Mouse (Mus musculus) embryonic facial prominence, embryonic 13.5 days (tissue): ENCODE measurements around the gene Dhx15. TPM values are rescaled to one million over a fixed set of nuclear protein-coding genes. Genes with fewer than 3 reads are reported as not detected.
"Not testable (repeated sequence)": the region's sequence is repeated elsewhere in the genome, so short reads cannot be mapped to it uniquely, and the experiment has no call there.

Experiments
- ATAC-seq: fragments of 200-750 bp; cut with Nextera tagmentation; 2 replicates; pipeline ENCODE4 v1.8.0; 2017; ENCODE audit warnings: low read depth; ENCODE audit not compliant: insufficient number of reproducible peaks, insufficient read depth, low FRiP score, low TSS enrichment
- H3K27ac ChIP-seq: fragments of 300-500 bp; sonication (generic); 2 replicates; pipeline ENCODE4 v1.5.1; 2015; ENCODE audit warnings: moderate library complexity, mild to moderate bottlenecking, inconsistent platforms
- H3K27me3 ChIP-seq: fragments of 300-500 bp; sonication (generic); 2 replicates; pipeline ENCODE4 v1.6.1; 2015; ENCODE audit warnings: mild to moderate bottlenecking, inconsistent platforms
- H3K36me3 ChIP-seq: fragments of 300-500 bp; sonication (generic); 2 replicates; pipeline ENCODE4 v1.6.1; 2015; ENCODE audit warnings: mild to moderate bottlenecking, inconsistent platforms
- H3K4me1 ChIP-seq: fragments of 300-500 bp; sonication (generic); 2 replicates; pipeline ENCODE4 v1.6.1; 2015; ENCODE audit warnings: inconsistent platforms
- H3K4me2 ChIP-seq: fragments of 300-500 bp; sonication (generic); 2 replicates; pipeline ENCODE4 v1.6.1; 2015; ENCODE audit warnings: moderate library complexity, mild to moderate bottlenecking, inconsistent platforms
- H3K4me3 ChIP-seq: fragments of 300-500 bp; sonication (generic); 2 replicates; pipeline ENCODE4 v1.5.1; 2015; ENCODE audit warnings: mild to moderate bottlenecking, inconsistent platforms
- H3K9ac ChIP-seq: fragments of 300-500 bp; sonication (generic); 2 replicates; pipeline ENCODE4 v1.6.1; 2015; ENCODE audit warnings: mild to moderate bottlenecking, inconsistent platforms
- H3K9me3 ChIP-seq: fragments of 300-500 bp; sonication (generic); 2 replicates; pipeline ENCODE4 v1.6.1; 2016; ENCODE audit warnings: inconsistent platforms
- WGBS: fragments of 180-500 bp; shearing (Covaris S2); methylation state at CpG from one replicate; pipeline ENCODE4 v1.1.7; 2015; ENCODE audit warnings: mixed read lengths; 5-methylcytosine and 5-hydroxymethylcytosine counted together
- polyA plus RNA-seq: library from polyadenylated mRNA; unstranded; fragments of >200 nt; fragmentation: Nextera tagmentation; extraction: Ambion mirVana; gene quantifications from 2 replicates; pipeline ENCODE4 v1.2.1, GENCODE M21; 2015

The Dhx15 gene
- polyA plus RNA-seq = 176 and 178 TPM in 2 replicates

DNA sequence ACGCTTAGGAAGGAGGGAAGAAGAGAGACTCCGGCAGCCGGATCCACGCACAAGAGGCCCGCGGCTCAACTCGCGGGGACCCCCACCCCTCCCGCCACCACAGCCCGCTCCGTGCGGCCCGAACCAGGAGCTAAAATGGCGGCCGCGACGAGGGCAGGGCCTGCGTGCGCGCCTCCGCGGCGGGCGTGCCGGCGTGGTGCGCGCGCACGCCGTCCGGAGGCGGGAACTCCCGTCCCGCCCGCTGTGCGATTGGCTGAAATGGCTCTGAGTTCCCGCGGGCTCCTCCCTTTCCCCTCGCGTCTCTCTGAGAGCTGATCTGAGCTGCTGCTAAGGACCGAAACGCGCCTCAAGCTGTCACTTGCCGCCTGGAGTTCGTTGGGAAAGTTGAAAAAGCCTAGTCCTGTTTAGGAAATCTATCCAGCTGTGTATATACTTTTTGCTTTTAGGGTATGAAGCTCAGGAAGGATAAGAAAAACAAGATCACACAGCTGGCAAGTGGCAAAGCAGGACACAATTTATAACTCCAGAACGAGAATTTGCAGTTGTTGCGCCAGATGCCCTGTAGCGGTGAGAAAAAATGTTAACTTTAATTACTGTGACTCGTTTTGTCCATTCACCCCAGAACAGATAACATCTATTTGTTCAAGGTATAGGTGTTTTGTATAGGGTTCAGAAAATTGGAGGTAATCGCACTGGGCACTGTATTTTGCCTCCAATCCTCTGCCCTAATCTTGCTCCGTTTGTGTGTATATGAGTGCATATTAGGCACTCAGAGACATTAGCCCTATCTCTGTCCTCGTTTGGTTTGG, at the start of gene Dhx15:
TSS of gene Dhx15 (minus strand) at position 144 of the 809 bp plus-strand sequence.
- Histone ChIP-seq H3K4me3 (peak within 1 kb of the TSS; percentile 97), H3K4me1 (peaks cover 24% of the 10 kb centered on the region), H3K27ac (peak within 1 kb of the TSS; percentile 96), H3K4me2 (peak within 1 kb of the TSS; percentile 76), H3K27me3 (no peaks in the 10 kb centered on the region), H3K36me3 (no peaks in the 10 kb centered on the region), H3K9me3 (no peaks in the 10 kb centered on the region), H3K9ac (peak within 1 kb of the TSS; percentile 99)
- WGBS = 2% methylated on average over 52 of the region's 53 CpGs
- ATAC-seq = peak; percentile 91

DNA sequence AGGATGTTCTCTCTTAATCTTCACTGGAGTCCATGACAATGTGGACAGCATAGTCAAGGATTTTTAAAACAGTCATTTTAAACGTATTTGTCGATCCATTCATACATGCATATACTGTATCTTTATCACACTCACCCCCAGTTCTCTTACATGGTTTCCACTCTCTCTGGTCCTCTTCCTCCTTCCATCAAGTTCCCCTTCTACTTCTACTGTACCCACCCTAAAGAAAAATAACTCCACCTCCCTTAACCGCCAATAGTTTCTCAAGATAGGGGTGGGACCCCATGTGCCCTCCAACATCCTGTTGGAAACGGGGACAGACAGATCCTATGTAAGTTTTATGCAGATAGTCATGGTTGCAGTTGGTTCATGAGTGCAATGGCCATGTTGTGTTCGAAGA, 48.6 kb upstream of the Dhx15 start:
- 91% methylated on average over 5 of the region's 5 CpGs for WGBS
- H3K4me1 ChIP-seq = peaks cover 21% of the 10 kb centered on the region
- no peak overlapping the region for H3K27ac ChIP-seq
- no peaks in the 10 kb centered on the region for H3K36me3 ChIP-seq
- no peak for ATAC-seq
- H3K4me3 ChIP-seq = no peak overlapping the region
- H3K27me3 ChIP-seq = no peaks in the 10 kb centered on the region
- no peaks in the 10 kb centered on the region for H3K9me3 ChIP-seq
- no peak overlapping the region for H3K9ac ChIP-seq
- no peak overlapping the region for H3K4me2 ChIP-seq

DNA sequence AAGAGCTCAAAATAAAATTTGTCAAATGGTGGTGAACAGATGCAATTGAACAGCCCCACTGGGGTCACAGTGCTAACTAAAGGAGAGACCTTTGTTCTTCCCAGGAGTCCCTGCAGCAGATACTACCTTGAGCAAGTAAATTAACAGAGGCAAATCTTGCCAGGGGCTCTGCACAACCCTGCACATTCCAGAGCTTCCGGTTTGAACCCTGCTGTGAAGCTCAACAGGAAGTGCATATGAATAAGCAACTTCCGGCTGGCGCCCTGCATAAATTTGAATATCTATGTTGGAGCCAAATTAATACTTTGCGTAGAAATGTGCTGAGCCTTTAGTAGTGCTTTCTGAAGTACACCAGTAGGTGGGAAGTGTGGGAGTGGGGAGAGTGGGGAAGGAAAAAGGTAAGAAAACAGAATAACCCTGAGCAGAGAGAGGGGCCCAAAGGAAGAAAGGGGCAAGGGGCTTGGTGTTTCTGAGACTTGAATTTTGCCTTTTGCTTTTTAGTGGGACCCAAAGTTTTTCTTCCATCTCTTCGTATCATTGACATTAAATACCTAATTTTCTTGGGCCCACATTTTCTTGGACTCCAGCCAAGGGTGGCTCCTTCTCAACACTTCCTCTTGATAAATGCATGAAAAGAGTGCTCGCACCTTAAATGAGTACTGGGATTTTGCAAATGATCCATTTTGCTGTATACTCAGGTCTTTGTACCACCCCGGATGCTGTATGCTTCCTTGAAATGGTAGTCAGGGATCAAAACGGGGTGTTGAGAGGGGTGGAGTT, 47.8 kb upstream of the Dhx15 start:
- no peaks in the 10 kb centered on the region for H3K27me3 ChIP-seq
- peaks cover 23% of the 10 kb centered on the region for H3K4me1 ChIP-seq
- ATAC-seq = no peak
- no peaks in the 10 kb centered on the region for H3K9me3 ChIP-seq
- H3K4me3 ChIP-seq = no peak overlapping the region
- WGBS = 68% methylated on average over 8 of the region's 8 CpGs
- H3K27ac ChIP-seq = no peak overlapping the region
- no peak overlapping the region for H3K9ac ChIP-seq
- H3K36me3 ChIP-seq = no peaks in the 10 kb centered on the region
- no peak overlapping the region for H3K4me2 ChIP-seq

DNA sequence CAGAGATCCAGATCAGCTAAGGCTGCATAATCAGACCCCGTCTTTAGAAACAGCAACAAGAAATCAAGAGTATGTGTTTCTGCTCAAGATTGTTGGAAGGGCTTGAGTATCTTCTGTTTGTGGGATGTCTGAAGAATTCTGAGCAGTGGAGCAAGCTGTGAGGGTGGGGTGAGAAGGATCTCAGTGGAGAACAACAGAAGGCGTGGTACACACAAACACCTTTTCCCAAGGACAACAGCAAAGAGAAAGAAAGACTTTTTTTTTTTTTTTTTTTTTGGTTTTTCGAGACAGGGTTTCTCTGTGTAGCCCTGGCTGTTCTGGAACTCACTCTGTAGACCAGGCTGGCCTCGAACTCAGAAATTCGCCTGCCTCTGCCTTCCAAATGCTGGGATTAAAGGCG, 46.3 kb upstream of the Dhx15 start:
- not testable (repeated sequence) for H3K9ac ChIP-seq, H3K36me3 ChIP-seq, H3K27me3 ChIP-seq, H3K4me2 ChIP-seq, H3K9me3 ChIP-seq, H3K4me3 ChIP-seq, ATAC-seq, H3K27ac ChIP-seq
- H3K4me1 ChIP-seq = peaks cover 23% of the 10 kb centered on the region
- 81% methylated on average over 6 of the region's 6 CpGs for WGBS

DNA sequence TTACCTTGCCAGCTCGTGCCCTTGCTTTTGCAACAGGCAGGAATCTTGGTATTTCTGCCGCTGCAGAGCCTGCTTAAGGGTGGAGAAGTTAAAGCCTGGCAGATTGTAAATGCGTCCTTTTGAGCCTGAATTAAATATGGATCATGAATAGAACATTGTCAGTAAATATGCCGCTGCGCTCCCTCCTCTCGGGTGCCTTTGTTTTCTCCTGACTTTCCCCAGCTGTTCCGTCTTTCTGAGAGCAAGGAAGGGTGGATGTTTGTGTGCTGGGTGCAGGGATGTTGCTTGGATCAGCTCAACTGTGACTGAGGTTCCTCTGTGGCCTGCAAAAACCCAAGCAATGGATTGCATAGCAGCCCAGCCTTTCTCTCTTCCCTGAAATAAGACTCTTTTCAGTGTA, 44.3 kb upstream of the Dhx15 start:
- Histone ChIP-seq H3K27ac (peak overlapping the region; percentile 78), H3K4me1 (peaks cover 23% of the 10 kb centered on the region), H3K27me3 (no peaks in the 10 kb centered on the region), H3K4me3 (no peak overlapping the region), H3K4me2 (no peak overlapping the region), H3K9ac (0 out of 2 replicates have a peak overlapping the region, but pooled peaks have one; percentile 1), H3K36me3 (no peaks in the 10 kb centered on the region), H3K9me3 (no peaks in the 10 kb centered on the region)
- WGBS = 49% methylated on average over 7 of the region's 7 CpGs
- ATAC-seq = no peak

DNA sequence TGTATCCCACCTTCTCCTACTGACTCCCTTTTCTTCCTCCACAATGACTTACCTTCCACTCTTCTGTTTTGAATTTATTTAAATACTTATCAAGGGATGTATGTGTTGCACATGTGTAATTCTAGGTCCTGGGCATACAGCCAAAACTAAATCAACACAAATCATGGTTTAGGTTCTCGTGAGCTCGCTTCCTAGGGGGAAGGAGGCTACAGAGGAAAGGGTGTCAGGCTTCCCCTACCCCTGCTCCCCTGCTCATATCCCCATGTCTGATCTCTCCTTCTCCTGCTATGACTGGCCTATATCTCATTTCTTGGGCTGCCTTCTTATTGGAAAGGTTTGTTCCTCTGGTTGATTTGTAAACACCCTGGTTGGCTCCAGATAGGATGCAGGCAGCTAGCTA, 43.6 kb upstream of the Dhx15 start:
- Histone ChIP-seq H3K4me2 (no peak overlapping the region), H3K9me3 (no peaks in the 10 kb centered on the region), H3K27ac (peak overlapping the region; percentile 78), H3K4me1 (peaks cover 23% of the 10 kb centered on the region), H3K9ac (no peak overlapping the region), H3K36me3 (no peaks in the 10 kb centered on the region), H3K4me3 (no peak overlapping the region), H3K27me3 (no peaks in the 10 kb centered on the region)
- WGBS = 21% methylated on average over 2 of the region's 2 CpGs
- ATAC-seq = no peak

DNA sequence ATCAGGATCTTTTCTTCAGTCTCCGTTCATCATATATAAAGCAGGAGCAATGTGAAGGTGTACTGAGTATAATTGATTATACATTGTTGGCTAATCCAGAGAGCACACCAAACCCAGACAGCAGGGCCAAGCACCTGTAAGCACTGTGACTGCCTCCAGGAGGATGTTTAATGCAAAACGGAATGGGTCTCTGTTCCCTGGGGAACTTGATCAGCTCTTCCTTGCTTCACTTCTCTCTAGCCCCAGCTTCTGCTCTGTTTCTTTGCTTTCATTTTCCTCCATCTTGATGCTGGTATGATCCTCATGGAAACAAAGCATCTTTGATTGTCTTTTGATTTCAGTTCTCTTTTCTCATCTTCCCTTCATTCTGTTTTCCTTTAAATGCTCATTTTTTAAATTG, 42.3 kb upstream of the Dhx15 start:
- no peak for ATAC-seq
- H3K4me2 ChIP-seq = no peak overlapping the region
- no peak overlapping the region for H3K9ac ChIP-seq
- H3K27me3 ChIP-seq = no peaks in the 10 kb centered on the region
- H3K4me1 ChIP-seq = peaks cover 17% of the 10 kb centered on the region
- H3K4me3 ChIP-seq = no peak overlapping the region
- no peaks in the 10 kb centered on the region for H3K9me3 ChIP-seq
- H3K27ac ChIP-seq = no peak overlapping the region
- WGBS = 73% methylated on average over 2 of the region's 2 CpGs
- no peaks in the 10 kb centered on the region for H3K36me3 ChIP-seq

DNA sequence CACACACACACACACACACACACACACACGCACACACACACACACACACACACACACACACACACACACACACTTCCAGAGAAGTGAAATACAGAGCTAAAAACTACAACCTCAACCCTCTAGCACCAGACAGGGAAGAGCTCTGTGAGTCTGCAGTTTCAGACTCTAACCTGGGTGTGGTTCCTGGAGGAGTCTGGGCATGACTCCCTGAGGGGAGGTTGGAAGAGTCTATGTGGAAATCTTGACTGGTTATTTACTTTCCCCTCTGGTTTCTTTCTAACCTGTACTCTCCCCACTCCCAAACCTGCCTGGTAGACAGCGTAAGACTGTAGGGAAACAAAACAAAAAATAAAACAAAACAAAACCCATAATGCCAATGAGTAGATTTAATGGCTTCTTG, 41.9 kb upstream of the Dhx15 start:
- Histone ChIP-seq H3K4me1 (peaks cover 13% of the 10 kb centered on the region), H3K9ac (no peak overlapping the region), H3K4me3 (no peak overlapping the region), H3K9me3 (no peaks in the 10 kb centered on the region), H3K27me3 (no peaks in the 10 kb centered on the region), H3K36me3 (no peaks in the 10 kb centered on the region), H3K27ac (no peak overlapping the region), H3K4me2 (no peak overlapping the region)
- ATAC-seq = no peak
- WGBS = 83% methylated on average over 1 of the region's 2 CpGs

DNA sequence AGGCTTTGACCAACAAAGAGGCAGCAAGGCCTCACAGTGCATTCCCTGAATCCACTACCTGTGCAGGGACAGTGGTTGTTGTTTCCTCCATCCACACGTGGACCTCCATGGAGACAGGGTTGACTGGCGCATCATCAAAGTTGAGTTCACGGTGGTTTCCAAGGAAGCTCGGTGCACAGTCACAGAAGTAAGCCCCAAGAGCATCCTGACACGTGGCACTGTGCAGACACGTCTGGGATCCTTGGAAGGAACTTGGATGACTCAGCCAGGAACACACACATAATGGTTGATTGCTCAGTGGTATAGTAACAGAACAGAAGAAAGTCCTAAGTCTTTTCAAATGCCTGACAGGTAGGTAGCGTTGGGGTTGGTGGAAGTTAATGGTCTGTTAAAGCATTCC, 40.2 kb upstream of the Dhx15 start:
- no peak for ATAC-seq
- H3K4me3 ChIP-seq = no peak overlapping the region
- H3K27ac ChIP-seq = no peak overlapping the region
- no peaks in the 10 kb centered on the region for H3K9me3 ChIP-seq
- H3K27me3 ChIP-seq = no peaks in the 10 kb centered on the region
- H3K9ac ChIP-seq = no peak overlapping the region
- 91% methylated on average over 7 of the region's 7 CpGs for WGBS
- no peaks in the 10 kb centered on the region for H3K36me3 ChIP-seq
- no peak overlapping the region for H3K4me2 ChIP-seq
- H3K4me1 ChIP-seq = peaks cover 13% of the 10 kb centered on the region

DNA sequence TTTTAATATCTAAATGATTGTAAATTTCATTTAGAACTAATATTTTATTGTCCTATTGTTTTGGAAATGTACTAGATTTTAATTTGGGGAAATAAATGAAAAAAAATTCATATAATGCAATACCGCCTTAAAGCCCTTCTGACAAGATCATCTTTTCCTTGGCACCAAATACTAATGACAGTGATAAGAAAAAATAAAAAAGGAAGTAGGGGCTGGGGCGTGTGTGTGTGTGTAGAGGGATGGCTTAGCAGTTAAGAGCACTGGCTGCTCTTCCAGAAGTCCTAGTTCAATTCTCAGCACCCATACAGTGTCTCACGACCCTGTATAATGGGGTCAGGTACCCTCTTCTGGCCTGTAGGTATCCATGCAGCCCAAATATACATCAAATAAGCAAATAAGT, 36.4 kb upstream of the Dhx15 start:
- Histone ChIP-seq H3K9ac (no peak overlapping the region), H3K27ac (no peak overlapping the region), H3K27me3 (no peaks in the 10 kb centered on the region), H3K4me1 (no peaks in the 10 kb centered on the region), H3K36me3 (no peaks in the 10 kb centered on the region), H3K4me2 (no peak overlapping the region), H3K9me3 (no peaks in the 10 kb centered on the region), H3K4me3 (no peak overlapping the region)
- WGBS = 82% methylated on average over 3 of the region's 3 CpGs
- no peak for ATAC-seq

DNA sequence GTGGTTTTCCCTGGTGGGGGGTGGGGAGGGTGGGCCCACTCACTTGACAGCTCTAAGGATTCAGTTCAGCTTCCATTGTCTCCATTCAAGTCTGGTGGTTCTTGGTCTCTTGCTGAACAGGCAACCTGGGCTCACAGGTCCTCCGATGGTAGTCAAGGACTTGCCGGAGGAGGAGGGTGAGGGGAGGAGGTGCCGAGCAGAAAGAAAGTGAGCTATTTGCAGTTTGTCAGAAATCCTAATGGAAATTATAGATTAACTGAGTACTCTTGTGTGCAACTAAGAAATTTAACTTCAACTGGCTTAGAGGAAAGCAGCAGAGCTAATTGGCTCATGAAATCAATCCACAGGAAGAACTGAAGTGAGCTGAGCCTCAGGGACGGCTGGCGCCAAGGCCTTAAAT, 31.3 kb upstream of the Dhx15 start:
- no peaks in the 10 kb centered on the region for H3K9me3 ChIP-seq
- peaks cover 18% of the 10 kb centered on the region for H3K4me1 ChIP-seq
- WGBS = 81% methylated on average over 5 of the region's 5 CpGs
- H3K36me3 ChIP-seq = no peaks in the 10 kb centered on the region
- H3K9ac ChIP-seq = no peak overlapping the region
- H3K4me2 ChIP-seq = no peak overlapping the region
- H3K4me3 ChIP-seq = no peak overlapping the region
- H3K27me3 ChIP-seq = no peaks in the 10 kb centered on the region
- no peak overlapping the region for H3K27ac ChIP-seq
- ATAC-seq = no peak
